Mouse (Mus musculus) brain, adult 2 months (tissue): ENCODE measurements around the gene B4gat1.

ENCODE experiments used
- DNase-seq: peaks from one replicate; pipeline ENCODE4 v3.0.0; 2011; ENCODE audit warnings: low read depth, low spot score

B4gat1 gene

GRCm38 (mm10) chr19:5058801-5059771 is 20.5 kb downstream of the B4gat1 start:
- DNase-seq = no peak

GRCm38 (mm10) chr19:5060365-5061330 is 22.0 kb downstream of the B4gat1 start:
- DNase-seq = no peak

DNA sequence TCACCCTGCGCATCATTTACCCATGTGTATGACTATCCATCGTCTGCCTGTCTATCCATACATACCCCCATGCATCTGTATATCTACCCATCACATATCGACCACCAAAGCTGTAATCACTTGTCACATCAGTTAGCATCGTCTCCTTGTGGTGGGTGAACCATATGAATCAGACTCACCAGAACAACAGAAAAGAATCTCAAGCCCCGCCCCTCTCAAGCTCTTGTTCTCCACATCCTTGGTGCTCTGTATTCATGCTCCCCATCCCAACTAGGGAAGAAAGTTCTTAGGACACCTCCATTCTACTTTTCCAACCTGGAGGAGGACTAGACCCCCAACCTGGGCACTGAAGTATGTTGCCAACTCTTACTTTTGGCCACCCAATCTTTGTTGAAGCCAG is 23.4 kb downstream of the B4gat1 start:
- no peak for DNase-seq

GRCm38 (mm10) chr19:5062446-5062845 is 23.8 kb downstream of the B4gat1 start:
- DNase-seq = no peak

DNA sequence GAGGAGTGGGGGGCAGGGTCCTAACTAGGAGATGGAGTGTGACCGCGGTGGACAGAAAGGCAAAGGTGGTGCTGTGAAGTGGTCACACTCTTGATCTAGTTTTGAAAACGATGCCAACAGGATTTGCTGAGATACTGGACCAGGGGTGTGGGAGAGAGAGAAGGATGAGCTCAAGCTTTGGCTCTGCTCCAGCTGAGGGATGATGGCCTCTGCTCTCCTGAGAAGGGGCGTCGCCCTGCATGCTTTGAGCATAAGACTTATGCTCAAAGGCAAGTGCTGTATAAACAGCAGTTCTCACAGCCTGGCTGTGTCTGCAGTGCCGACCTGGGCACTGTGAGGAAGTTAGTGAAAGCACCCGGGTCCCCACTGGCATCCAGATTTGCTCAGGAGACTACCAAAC is 26.5 kb downstream of the B4gat1 start:
- no peak for DNase-seq

DNA sequence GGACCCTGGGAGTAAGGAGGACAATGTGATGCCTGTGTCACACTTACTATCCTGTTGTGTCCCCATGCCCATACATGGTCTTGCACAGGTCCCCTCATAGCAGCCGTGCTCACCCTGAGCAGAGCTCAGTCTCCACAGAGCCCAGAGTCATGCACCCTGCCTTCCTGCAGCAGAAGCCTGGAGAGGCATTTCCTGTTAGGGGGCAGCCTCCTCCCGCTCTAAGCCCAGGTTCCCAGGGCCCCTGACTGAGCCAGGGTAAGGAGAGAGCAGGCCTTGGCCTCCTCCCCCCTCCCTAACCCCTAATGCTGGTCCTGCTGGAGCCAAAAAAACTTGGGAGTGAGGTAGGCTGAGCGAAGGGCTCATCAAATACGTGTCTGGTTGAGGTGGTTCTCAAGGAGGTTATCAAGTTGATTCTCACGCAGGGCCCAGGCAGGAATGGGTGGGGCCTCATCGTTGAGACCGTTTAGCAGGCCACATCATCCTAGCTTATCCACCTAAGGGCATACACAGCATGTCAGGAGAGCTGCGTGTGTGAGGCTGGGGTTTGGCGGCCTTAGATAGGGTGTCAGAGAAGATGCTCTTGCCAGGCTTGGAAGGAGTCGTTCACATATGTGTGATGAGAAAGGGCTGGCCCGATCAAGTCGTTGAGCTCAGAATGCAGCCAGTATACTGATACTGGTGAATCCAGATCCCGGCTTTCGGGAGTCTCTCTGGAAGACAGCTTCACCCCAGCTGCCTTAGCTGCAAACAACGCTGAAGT is 28.6 kb downstream of the B4gat1 start:
- no peak for DNase-seq

- DNase-seq = no peak
These were observed 29.4 kb downstream of the B4gat1 start, which contains the start of gene Cd248 for GRCm38 (mm10) chr19:5067867-5068569. Gene Cd248, plus strand, starts transcription at chr19:5068078.

GRCm38 (mm10) chr19:5068570-5069234 is 30.1 kb downstream of the B4gat1 start:
- DNase-seq = no peak

DNA sequence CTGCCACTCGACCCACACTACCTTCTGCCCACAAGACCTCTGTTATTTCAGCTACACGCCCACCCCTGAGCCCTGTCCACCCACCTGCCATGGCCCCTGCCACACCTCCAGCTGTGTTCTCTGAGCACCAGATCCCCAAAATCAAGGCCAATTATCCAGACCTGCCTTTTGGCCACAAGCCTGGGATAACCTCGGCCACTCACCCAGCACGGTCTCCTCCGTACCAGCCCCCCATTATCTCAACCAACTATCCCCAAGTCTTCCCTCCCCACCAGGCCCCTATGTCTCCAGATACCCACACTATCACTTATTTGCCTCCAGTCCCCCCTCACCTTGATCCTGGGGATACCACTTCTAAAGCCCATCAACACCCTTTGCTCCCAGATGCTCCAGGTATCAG is 30.9 kb downstream of the B4gat1 start:
- DNase-seq = no peak

DNA sequence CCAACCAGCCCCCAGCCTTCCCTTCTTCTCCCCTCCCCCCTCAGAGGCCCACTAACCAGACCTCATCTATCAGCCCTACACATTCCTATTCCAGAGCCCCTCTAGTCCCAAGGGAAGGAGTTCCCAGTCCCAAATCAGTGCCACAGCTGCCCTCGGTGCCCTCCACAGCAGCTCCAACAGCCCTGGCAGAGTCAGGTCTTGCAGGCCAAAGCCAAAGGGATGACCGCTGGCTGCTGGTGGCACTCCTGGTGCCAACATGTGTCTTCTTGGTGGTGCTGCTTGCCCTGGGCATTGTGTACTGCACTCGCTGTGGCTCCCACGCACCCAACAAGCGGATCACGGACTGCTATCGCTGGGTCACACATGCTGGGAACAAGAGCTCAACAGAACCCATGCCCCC is 31.4 kb downstream of the B4gat1 start:
- no peak for DNase-seq

DNA sequence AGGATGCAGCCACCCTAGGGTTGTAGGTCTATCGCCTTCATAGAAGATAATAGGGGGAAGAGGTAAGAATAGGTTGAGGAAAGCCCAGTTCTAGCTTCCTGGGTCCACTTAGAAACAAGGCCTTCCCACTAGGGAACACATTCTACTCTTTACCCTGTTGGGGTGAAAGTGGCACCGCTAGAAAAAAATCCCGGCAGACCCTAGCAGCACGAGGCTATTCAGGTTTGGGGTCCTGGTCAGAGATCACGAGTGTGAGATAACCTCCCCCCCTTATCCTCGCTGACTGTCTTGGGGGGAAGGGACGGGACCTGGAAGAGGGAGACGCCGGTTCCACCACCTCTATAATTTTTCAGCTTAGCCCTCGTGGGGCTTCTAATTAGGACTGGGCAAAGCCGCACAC is 32.5 kb downstream of the B4gat1 start:
- no peak for DNase-seq

GRCm38 (mm10) chr19:5071545-5072369 is 33.1 kb downstream of the B4gat1 start:
- DNase-seq = peak; percentile 71

DNA sequence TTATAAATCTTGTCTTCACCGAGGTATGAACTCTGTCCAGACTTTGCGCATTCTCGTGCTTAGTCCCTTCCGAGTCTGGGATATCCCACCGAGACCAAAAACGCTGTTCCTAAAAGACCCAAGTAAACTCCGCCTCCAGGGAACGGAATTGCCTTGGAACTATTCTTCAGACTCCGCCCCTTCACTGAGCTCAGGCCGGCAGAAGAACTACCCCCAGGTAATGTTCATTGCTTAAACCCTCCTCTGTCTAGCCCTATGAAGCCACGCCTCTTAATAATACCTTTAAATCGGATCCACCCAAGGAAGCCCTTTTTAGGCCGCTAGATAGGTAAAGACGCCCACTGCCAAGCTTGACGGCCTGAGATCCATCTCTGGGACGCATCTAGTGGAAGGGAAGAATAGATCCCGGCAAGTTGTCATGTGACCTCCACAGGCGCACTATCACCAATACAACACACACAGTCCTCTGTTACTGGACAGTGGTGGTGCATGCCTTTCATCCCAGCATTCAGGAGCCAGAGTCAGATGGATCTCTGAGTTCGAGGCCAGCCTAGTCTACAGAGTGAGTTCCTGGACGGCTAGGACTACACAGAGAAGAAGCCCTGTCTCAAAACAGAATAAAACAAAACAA is 33.9 kb downstream of the B4gat1 start:
- DNase-seq = no peak

DNA sequence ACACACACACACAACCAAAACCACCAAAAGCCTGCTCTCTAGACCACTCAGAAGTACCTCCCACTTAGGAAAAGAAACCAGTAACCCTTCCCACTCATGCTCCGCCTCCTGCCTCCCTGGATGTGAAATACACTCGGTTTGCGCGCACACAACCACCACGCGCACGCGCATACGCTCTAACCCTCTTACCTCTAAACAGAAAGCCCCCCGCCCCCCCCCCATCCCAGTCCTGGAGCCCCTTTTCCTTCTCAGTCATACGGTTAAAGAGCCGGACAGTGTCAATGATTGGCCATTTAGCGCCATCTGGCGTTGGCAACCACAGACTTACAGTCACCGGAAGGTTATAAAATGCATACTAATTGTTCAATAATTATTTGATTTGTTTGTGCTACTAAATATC is 34.4 kb downstream of the B4gat1 start:
- peak; percentile 74 for DNase-seq

GRCm38 (mm10) chr19:5073518-5073917 is 34.9 kb downstream of the B4gat1 start:
- DNase-seq = peak; percentile 66

- no peak for DNase-seq
These were observed 40.7 kb downstream of the B4gat1 start for GRCm38 (mm10) chr19:5079279-5079678.

DNA sequence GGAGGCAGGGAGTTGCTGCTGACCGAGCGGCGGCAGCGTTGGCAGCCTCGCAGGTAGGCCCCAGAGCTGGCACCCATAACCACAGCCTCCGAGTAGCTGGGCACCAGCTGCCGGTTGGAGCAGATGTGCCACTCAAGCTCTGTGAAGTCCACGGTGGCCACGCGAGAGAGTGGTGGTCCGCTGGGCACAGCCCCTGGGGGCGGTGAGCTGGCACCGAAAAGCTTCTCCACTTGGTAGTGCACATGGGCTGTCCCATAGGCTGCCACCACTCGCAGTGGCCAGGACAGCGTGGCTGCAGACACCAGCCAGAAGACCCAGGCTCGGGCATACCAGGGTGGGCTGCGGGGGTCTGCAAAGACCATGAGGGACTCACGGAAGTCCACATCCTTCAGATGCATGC is 43.4 kb downstream of the B4gat1 start:
- no peak for DNase-seq

DNA sequence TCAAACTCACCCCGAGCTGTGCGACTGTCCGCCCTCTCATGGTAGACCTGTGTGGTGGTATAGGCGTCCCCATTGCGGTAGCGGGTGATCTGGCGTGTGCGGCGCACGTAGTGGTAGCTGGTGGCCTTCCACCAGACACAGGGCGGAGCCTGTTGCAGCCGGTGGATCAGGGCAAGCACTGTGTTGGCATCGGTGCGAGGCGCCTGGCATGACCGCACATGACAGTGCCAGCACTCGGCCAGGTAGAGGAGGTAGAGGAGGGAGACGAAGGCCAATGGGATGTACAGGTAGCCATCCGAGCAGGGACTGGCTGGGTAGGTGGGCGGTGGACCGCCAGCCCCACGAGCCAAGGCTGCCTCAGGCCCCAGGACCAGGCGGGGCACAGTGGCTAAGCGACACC is 44.0 kb downstream of the B4gat1 start:
- no peak for DNase-seq
